Mouse (Mus musculus) bone marrow macrophage, adult 2 months (primary cell): Measurements from ENCODE around the gene Pld5.

Experiments
- CTCF ChIP-seq: IDR thresholded peaks from 2 replicates; pipeline ENCODE4 v1.5.1; 2012; ENCODE audit warnings: low read depth, mild to moderate bottlenecking, low read length, moderate library complexity
- POLR2A ChIP-seq: IDR thresholded peaks from 2 replicates; pipeline ENCODE4 v1.6.1; 2012; ENCODE audit warnings: mild to moderate bottlenecking, low read depth, low read length, borderline replicate concordance

- TF ChIP-seq CTCF = no peak
- TF ChIP-seq POLR2A = no peak
Measured at GRCm38 (mm10) chr1:175920029-175920428, 355.1 kb downstream of the Pld5 start, which contains the start of gene Gm38100.
